Mouse (Mus musculus) cerebellum, adult 2 months (tissue): ENCODE results near the gene Adrb1.

Experiments used
- CTCF ChIP-seq: fragments of 200-500 bp; IDR thresholded peaks from 2 replicates; pipeline ENCODE4 v1.5.1; 2011; ENCODE audit warnings: low read depth, mild to moderate bottlenecking, control low read depth, low read length, moderate library complexity, borderline replicate concordance; ENCODE audit not compliant: insufficient read depth
- POLR2A ChIP-seq: fragments of 200-500 bp; IDR thresholded peaks from 2 replicates; pipeline ENCODE4 v1.6.1; 2011; ENCODE audit warnings: low read length, control low read depth, borderline replicate concordance; ENCODE audit not compliant: insufficient read depth

GRCm38 (mm10) chr19:56722711-56723330, 822 bp downstream of the Adrb1 start:
- no peak for TF ChIP-seq CTCF
- no peak for TF ChIP-seq POLR2A
